Mouse (Mus musculus): ENCODE results near the gene Olfr1093. TPM values are rescaled to one million over a fixed set of nuclear protein-coding genes. Genes with fewer than 3 reads are reported as not detected.

Gene Olfr1093
- polyA plus RNA-seq (2015; fragmentation: Nextera tagmentation; extraction: Ambion mirVana), result not detected in 2 replicates

DNA sequence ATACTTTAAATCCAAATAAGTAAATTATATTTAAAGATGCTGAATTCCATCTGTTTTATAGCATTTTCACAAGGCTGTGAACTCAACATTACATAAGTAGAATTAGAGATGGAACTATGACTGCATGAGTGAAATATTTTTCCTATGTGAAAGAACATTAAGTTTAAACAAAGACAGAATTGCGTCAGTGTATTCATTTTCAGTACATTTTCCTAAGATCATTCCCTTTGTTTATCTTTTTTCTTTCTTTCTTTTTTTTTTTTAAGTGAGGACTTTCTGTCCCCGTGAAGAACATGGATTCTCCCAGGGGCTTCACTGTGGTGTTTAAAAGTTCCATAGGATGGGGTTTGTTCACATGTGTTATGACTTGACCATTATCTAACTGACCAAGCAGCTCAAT lies at the start of gene Olfr1093:
TSS of gene Olfr1093 (plus strand) at position 301 of the 400 bp plus-strand sequence.
- no peaks in the 10 kb centered on the region for H3K36me3 ChIP-seq (ENCODE audit: control insufficient read depth, insufficient read depth)
- H3K4me1 ChIP-seq (ENCODE audit: control insufficient read depth, insufficient read depth, low read length), result no peaks in the 10 kb centered on the region
- no peak for ATAC-seq (replicated peaks; ENCODE audit: extremely low read depth, insufficient read depth, low FRiP score)
- H3K27ac ChIP-seq (ENCODE audit: low read length), result no peak within 1 kb of the TSS
- 70% methylated on average over 2 of the region's 2 CpGs for WGBS
- H3K9ac ChIP-seq (ENCODE audit: low read length), result no peak within 1 kb of the TSS
- no peak within 1 kb of the TSS for H3K4me3 ChIP-seq (ENCODE audit: low read length)
- no peak within 1 kb of the TSS for H3K4me2 ChIP-seq (ENCODE audit: low read depth, low read length)
- no peaks in the 10 kb centered on the region for H3K9me3 ChIP-seq (replicated peaks; ENCODE audit: control insufficient read depth, low read length)
- no peaks in the 10 kb centered on the region for H3K27me3 ChIP-seq (ENCODE audit: control insufficient read depth, insufficient read depth, low read length)

DNA sequence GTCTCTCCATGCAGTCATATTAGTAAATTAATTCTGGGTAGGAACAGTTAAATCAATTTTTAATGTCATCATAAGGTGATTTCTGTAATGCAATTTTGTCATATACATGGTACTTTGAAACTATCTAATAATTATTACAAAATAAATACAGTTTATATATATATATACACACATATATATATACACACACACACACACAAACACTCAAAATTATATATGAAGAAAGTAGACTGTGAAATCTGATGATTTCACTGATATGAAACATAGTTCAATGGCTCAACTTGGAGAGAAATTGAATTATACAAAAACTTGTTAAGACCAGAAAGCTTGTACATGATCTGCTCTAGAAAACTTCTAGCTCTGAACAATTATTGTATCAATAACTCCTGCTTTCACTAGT lies 48.7 kb upstream of the Olfr1093 start, which contains the start of gene Olfr1089:
TSS of gene Olfr1089 (minus strand) at position 101 of the 400 bp plus-strand sequence.
- H3K27me3 ChIP-seq (ENCODE audit: control insufficient read depth, insufficient read depth, low read length), result no peaks in the 10 kb centered on the region
- H3K9me3 ChIP-seq (replicated peaks; ENCODE audit: control insufficient read depth, low read length), result no peaks in the 10 kb centered on the region
- ATAC-seq (replicated peaks; ENCODE audit: extremely low read depth, insufficient read depth, low FRiP score), result no peak
- H3K36me3 ChIP-seq (ENCODE audit: control insufficient read depth, insufficient read depth), result no peaks in the 10 kb centered on the region
- H3K4me3 ChIP-seq (ENCODE audit: low read length), result no peak within 1 kb of the TSS
- H3K27ac ChIP-seq (ENCODE audit: low read length), result no peak within 1 kb of the TSS
- H3K4me1 ChIP-seq (ENCODE audit: control insufficient read depth, insufficient read depth, low read length), result no peaks in the 10 kb centered on the region
- no peak within 1 kb of the TSS for H3K4me2 ChIP-seq (ENCODE audit: low read depth, low read length)
- no peak within 1 kb of the TSS for H3K9ac ChIP-seq (ENCODE audit: low read length)

DNA sequence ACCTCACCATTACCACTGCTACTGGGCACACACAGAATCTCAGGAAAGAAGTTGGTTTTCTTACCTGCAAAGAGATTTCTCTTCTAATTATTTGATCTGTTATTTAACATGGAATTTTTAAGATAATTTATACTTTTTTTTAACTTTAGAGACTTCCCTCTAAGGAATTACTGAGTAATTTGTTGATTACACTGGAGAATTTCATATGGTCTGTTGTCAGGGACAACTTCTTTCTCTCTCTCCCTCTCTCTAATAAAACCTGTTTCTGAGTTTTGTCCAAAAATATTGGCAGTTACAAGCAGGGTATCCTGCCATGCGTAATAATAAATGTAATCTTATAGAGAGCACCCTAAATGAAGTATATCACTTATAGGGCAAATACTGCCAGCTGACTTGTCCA lies 23.4 kb upstream of the Olfr1093 start, which contains the start of gene Olfr1090:
TSS of gene Olfr1090 (minus strand) at position 101 of the 400 bp plus-strand sequence.
- WGBS, result 79% methylated on average over 1 of the region's 1 CpGs
- H3K4me2 ChIP-seq (ENCODE audit: low read depth, low read length), result no peak within 1 kb of the TSS
- no peak within 1 kb of the TSS for H3K4me3 ChIP-seq (ENCODE audit: low read length)
- H3K9ac ChIP-seq (ENCODE audit: low read length), result no peak within 1 kb of the TSS
- no peaks in the 10 kb centered on the region for H3K36me3 ChIP-seq (ENCODE audit: control insufficient read depth, insufficient read depth)
- no peaks in the 10 kb centered on the region for H3K9me3 ChIP-seq (replicated peaks; ENCODE audit: control insufficient read depth, low read length)
- no peak within 1 kb of the TSS for H3K27ac ChIP-seq (ENCODE audit: low read length)
- no peaks in the 10 kb centered on the region for H3K4me1 ChIP-seq (ENCODE audit: control insufficient read depth, insufficient read depth, low read length)
- H3K27me3 ChIP-seq (ENCODE audit: control insufficient read depth, insufficient read depth, low read length), result no peaks in the 10 kb centered on the region
- no peak for ATAC-seq (replicated peaks; ENCODE audit: extremely low read depth, insufficient read depth, low FRiP score)

DNA sequence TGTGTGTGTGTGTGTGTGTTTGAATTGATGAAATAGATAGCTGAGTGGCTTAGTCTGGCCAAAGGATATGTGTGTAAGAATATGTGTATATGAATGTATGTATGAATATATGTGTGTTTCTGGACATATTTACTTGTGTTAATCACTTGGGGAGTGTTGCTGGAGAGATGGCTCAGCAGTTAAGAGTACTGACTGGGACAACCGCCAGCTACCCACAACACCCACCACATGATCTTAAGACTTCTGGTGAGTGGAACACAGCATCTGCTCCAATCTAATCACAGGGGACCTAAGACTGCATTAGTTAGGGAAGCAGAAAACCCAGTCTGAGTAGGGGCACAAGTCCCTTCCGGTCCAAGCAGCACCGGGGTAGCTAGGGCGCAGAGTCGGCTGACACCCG lies 21.2 kb upstream of the Olfr1093 start:
- H3K27me3 ChIP-seq (ENCODE audit: control insufficient read depth, insufficient read depth, low read length), result no peaks in the 10 kb centered on the region
- no peak overlapping the region for H3K4me3 ChIP-seq (ENCODE audit: low read length)
- H3K4me2 ChIP-seq (ENCODE audit: low read depth, low read length), result no peak overlapping the region
- H3K4me1 ChIP-seq (ENCODE audit: control insufficient read depth, insufficient read depth, low read length), result no peaks in the 10 kb centered on the region
- no peak overlapping the region for H3K27ac ChIP-seq (ENCODE audit: low read length)
- no peak for ATAC-seq (replicated peaks; ENCODE audit: extremely low read depth, insufficient read depth, low FRiP score)
- 93% methylated on average over 6 of the region's 6 CpGs for WGBS
- H3K9me3 ChIP-seq (replicated peaks; ENCODE audit: control insufficient read depth, low read length), result no peaks in the 10 kb centered on the region
- no peaks in the 10 kb centered on the region for H3K36me3 ChIP-seq (ENCODE audit: control insufficient read depth, insufficient read depth)
- no peak overlapping the region for H3K9ac ChIP-seq (ENCODE audit: low read length)

DNA sequence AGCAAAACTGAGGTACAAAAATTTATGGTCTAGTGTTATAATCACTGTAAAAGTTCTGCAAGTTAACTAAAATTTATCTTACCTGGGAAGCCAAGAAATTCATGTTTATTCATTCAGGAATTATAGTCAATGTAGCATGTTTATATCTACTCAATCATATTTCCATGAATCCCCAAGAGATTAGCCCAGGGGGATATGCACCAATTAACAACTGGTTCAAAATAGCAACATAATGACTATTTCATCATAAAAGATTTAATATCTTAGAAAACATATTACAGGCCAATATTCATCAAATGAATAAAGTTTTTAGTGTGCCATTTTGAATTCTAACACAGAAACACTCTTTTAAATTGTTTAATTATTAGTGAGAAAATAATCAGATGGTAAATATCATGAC lies 27.6 kb downstream of the Olfr1093 start, which contains the start of gene Olfr141:
TSS of gene Olfr141 (minus strand) at position 101 of the 400 bp plus-strand sequence.
- Histone ChIP-seq H3K4me3 (ENCODE audit: low read length) (no peak within 1 kb of the TSS), H3K4me1 (ENCODE audit: control insufficient read depth, insufficient read depth, low read length) (no peaks in the 10 kb centered on the region), H3K4me2 (ENCODE audit: low read depth, low read length) (no peak within 1 kb of the TSS), H3K27ac (ENCODE audit: low read length) (no peak within 1 kb of the TSS), H3K27me3 (ENCODE audit: control insufficient read depth, insufficient read depth, low read length) (no peaks in the 10 kb centered on the region), H3K36me3 (ENCODE audit: control insufficient read depth, insufficient read depth) (no peaks in the 10 kb centered on the region), H3K9ac (ENCODE audit: low read length) (no peak within 1 kb of the TSS), H3K9me3 (replicated peaks; ENCODE audit: control insufficient read depth, low read length) (no peaks in the 10 kb centered on the region)
- ATAC-seq (replicated peaks; ENCODE audit: extremely low read depth, insufficient read depth, low FRiP score), result no peak

DNA sequence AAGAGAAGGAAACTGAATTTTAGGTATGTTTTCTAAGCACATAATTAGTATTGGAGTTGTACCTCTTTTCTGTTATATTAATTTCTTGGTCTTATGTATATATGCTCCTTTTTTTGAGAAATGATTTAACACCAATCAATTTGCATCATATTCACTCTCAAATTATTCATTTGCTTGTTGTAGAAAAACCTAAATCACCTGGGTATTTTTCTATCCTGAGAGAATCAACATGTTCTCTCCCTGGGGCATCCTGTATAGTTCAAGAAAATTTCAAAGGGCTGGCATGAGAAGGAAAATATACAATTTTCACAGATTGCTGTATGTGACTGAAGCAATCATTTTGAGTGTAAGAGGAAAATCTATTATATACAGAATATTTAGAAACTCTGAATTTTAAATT lies 42.1 kb downstream of the Olfr1093 start, which contains the start of gene Olfr1094:
TSS of gene Olfr1094 (plus strand) at position 301 of the 400 bp plus-strand sequence.
- no peak for ATAC-seq (replicated peaks; ENCODE audit: extremely low read depth, insufficient read depth, low FRiP score)
- Histone ChIP-seq H3K4me3 (ENCODE audit: low read length) (no peak within 1 kb of the TSS), H3K36me3 (ENCODE audit: control insufficient read depth, insufficient read depth) (no peaks in the 10 kb centered on the region), H3K27ac (ENCODE audit: low read length) (no peak within 1 kb of the TSS), H3K9ac (ENCODE audit: low read length) (no peak within 1 kb of the TSS), H3K9me3 (replicated peaks; ENCODE audit: control insufficient read depth, low read length) (no peaks in the 10 kb centered on the region), H3K4me1 (ENCODE audit: control insufficient read depth, insufficient read depth, low read length) (no peaks in the 10 kb centered on the region), H3K27me3 (ENCODE audit: control insufficient read depth, insufficient read depth, low read length) (no peaks in the 10 kb centered on the region), H3K4me2 (ENCODE audit: low read depth, low read length) (no peak within 1 kb of the TSS)

Other genes starting within 250 kb of the Olfr1093 start
- not detected in 2 replicates for gene Olfr1079, start 240.0 kb upstream of the Olfr1093 start, polyA plus RNA-seq (2015; fragmentation: Nextera tagmentation; extraction: Ambion mirVana)
- gene Olfr1080, start 224.2 kb upstream of the Olfr1093 start, polyA plus RNA-seq (2015; fragmentation: Nextera tagmentation; extraction: Ambion mirVana), result not detected in 2 replicates
- not detected in 2 replicates for gene Olfr1082, start 183.5 kb upstream of the Olfr1093 start, polyA plus RNA-seq (2015; fragmentation: Nextera tagmentation; extraction: Ambion mirVana)
- not detected in 2 replicates for gene Olfr1084, start 142.8 kb upstream of the Olfr1093 start, polyA plus RNA-seq (2015; fragmentation: Nextera tagmentation; extraction: Ambion mirVana)
- not detected in 2 replicates for gene Olfr1085, start 120.5 kb upstream of the Olfr1093 start, polyA plus RNA-seq (2015; fragmentation: Nextera tagmentation; extraction: Ambion mirVana)
- not detected in 2 replicates for gene Olfr1086, start 102.4 kb upstream of the Olfr1093 start, polyA plus RNA-seq (2015; fragmentation: Nextera tagmentation; extraction: Ambion mirVana)
- gene Olfr1087, start 84.1 kb upstream of the Olfr1093 start, polyA plus RNA-seq (2015; fragmentation: Nextera tagmentation; extraction: Ambion mirVana), result not detected in 2 replicates
- not detected in 2 replicates for gene Olfr1089, start 48.8 kb upstream of the Olfr1093 start, polyA plus RNA-seq (2015; fragmentation: Nextera tagmentation; extraction: Ambion mirVana)
- not detected in 2 replicates for gene Olfr1090, start 23.5 kb upstream of the Olfr1093 start, polyA plus RNA-seq (2015; fragmentation: Nextera tagmentation; extraction: Ambion mirVana)
- gene Olfr141, start 27.5 kb downstream of the Olfr1093 start, polyA plus RNA-seq (2015; fragmentation: Nextera tagmentation; extraction: Ambion mirVana), result not detected in 2 replicates
- gene Olfr1094, start 42.2 kb downstream of the Olfr1093 start, polyA plus RNA-seq (2015; fragmentation: Nextera tagmentation; extraction: Ambion mirVana), result not detected in 2 replicates
- not detected in 2 replicates for gene Olfr1095, start 69.2 kb downstream of the Olfr1093 start, polyA plus RNA-seq (2015; fragmentation: Nextera tagmentation; extraction: Ambion mirVana)
- not detected in 2 replicates for gene Gm13723, start 92.3 kb downstream of the Olfr1093 start, polyA plus RNA-seq (2015; fragmentation: Nextera tagmentation; extraction: Ambion mirVana)
- gene Olfr1097, start 109.7 kb downstream of the Olfr1093 start, polyA plus RNA-seq (2015; fragmentation: Nextera tagmentation; extraction: Ambion mirVana), result not detected in 2 replicates
- gene Olfr1098, start 142.1 kb downstream of the Olfr1093 start, polyA plus RNA-seq (2015; fragmentation: Nextera tagmentation; extraction: Ambion mirVana), result not detected in 2 replicates
- gene Olfr1099, start 178.2 kb downstream of the Olfr1093 start, polyA plus RNA-seq (2015; fragmentation: Nextera tagmentation; extraction: Ambion mirVana), result not detected in 2 replicates
- gene Olfr1100, start 197.5 kb downstream of the Olfr1093 start, polyA plus RNA-seq (2015; fragmentation: Nextera tagmentation; extraction: Ambion mirVana), result not detected in 2 replicates
- gene Olfr1101, start 208.7 kb downstream of the Olfr1093 start, polyA plus RNA-seq (2015; fragmentation: Nextera tagmentation; extraction: Ambion mirVana), result not detected in 2 replicates
- gene Olfr1102, start 215.9 kb downstream of the Olfr1093 start, polyA plus RNA-seq (2015; fragmentation: Nextera tagmentation; extraction: Ambion mirVana), result not detected in 2 replicates
- gene Olfr1104, start 244.6 kb downstream of the Olfr1093 start, polyA plus RNA-seq (2015; fragmentation: Nextera tagmentation; extraction: Ambion mirVana), result not detected in 2 replicates

Measured in heart, embryonic 16.5 days (tissue).